ENCODE assay signal across 9 mouse cellular contexts in genomic region chr1:60778465-60779115, GRCm38 (mm10).
DNase-seq lines count a peak whose midpoint lies in the region; ATAC-seq and TF ChIP-seq lines count a peak whose summit lies in the region.
"Had no signal": no experiment of that assay in that cellular context is flagged by ENCODE, and none has a peak within 500 bp of the region (broad histone marks: within the 10 kb centered on the region; RNA-seq: fewer than 3 reads in every experiment).

No protein-coding gene starts in this region.

- H3K27ac ChIP-seq in kidney, embryonic 15.5 days, result peak overlapping the region; percentile 83
- peak overlapping the region; percentile 92 for H3K27ac ChIP-seq in gastrocnemius, adult 2 months
- H3K27ac ChIP-seq in midbrain, postnatal 0 days (ENCODE audit: low read depth, low read length), result no peak overlapping the region

- no peak overlapping the region for H3K4me3 ChIP-seq in kidney, embryonic 15.5 days (replicated peaks)
- peak overlapping the region; percentile 66 for H3K4me3 ChIP-seq in gastrocnemius, adult 2 months
- no peak overlapping the region for H3K4me3 ChIP-seq in midbrain, postnatal 0 days (ENCODE audit: low read depth, low read length)

- no peak for DNase-seq in kidney, adult 11 months
- peak; percentile 58 for DNase-seq in gastrocnemius, adult 2 months
- peak; percentile 19 for DNase-seq in heart, postnatal 25 days (ENCODE audit: low spot score)
- peak; percentile 29 for DNase-seq in lung, postnatal 25 days (ENCODE audit: low spot score)
- DNase-seq in left cerebral cortex, postnatal 25 days (ENCODE audit: low spot score in 2 of 2), result no peak
- DNase-seq in midbrain, postnatal 0 days (ENCODE audit: low spot score), result no peak
- no peak for DNase-seq in right cerebral cortex, postnatal 10 days (ENCODE audit: low spot score in 2 of 2)

- peak overlapping the region; percentile 23; the same call in 1 of the 2 replicates for H3K4me2 ChIP-seq in kidney, embryonic 15.5 days
- H3K4me2 ChIP-seq in midbrain, postnatal 0 days (ENCODE audit: low read depth, low read length, poor library complexity, severe bottlenecking), result no peak overlapping the region

- WGBS in kidney, embryonic 15.5 days, result 45% methylated on average over 8 of the region's 8 CpGs
- WGBS in midbrain, postnatal 0 days, result 70% methylated on average over 8 of the region's 8 CpGs

- ATAC-seq in kidney, embryonic 15.5 days (replicated peaks; ENCODE audit: low FRiP score), result peak; percentile 70; the same call in 1 of the 2 replicates
- ATAC-seq in midbrain, postnatal 0 days (ENCODE audit: low FRiP score), result no peak

- intact Hi-C loops in gastrocnemius, adult 2 months (cut with DNase I), result loop anchor here (2.0 to 5.0 kb wide), 2 partner anchors 36 to 79 kb away; no protein-coding TSS in a partner anchor
- intact Hi-C loops in heart, postnatal 25 days (cut with DNase I), result no loop called here
- intact Hi-C loops in left cerebral cortex, postnatal 25 days (cut with DNase I), result no loop called here

- H3K9ac ChIP-seq in kidney, embryonic 15.5 days, result no peak overlapping the region
- H3K9ac ChIP-seq in midbrain, postnatal 0 days (replicated peaks; ENCODE audit: low read length, poor library complexity, severe bottlenecking), result no peak overlapping the region

- H3K4me1 ChIP-seq in kidney, embryonic 15.5 days, result peaks cover 11% of the 10 kb centered on the region; the same call in 1 of the 2 replicates
- no peaks in the 10 kb centered on the region for H3K4me1 ChIP-seq in midbrain, postnatal 0 days (ENCODE audit: insufficient read depth, low read length)

- H3K36me3 ChIP-seq in kidney, embryonic 15.5 days, result no peaks in the 10 kb centered on the region
- no peaks in the 10 kb centered on the region for H3K36me3 ChIP-seq in midbrain, postnatal 0 days (ENCODE audit: insufficient read depth, low read length)
- H3K36me3 ChIP-seq: G1E had no signal

- H3K27me3 ChIP-seq in kidney, embryonic 15.5 days, result no peaks in the 10 kb centered on the region
- no peaks in the 10 kb centered on the region for H3K27me3 ChIP-seq in midbrain, postnatal 0 days (ENCODE audit: insufficient read depth, low read length)

- no peak; the same call in 1 of the 2 replicates for TF ChIP-seq CTCF in gastrocnemius, adult 2 months (IDR thresholded peaks at IDR 0.05)
- no peak for TF ChIP-seq CTCF in midbrain, postnatal 0 days (IDR thresholded peaks at IDR 0.05)

- no peaks in the 10 kb centered on the region for H3K9me3 ChIP-seq in kidney, embryonic 15.5 days (replicated peaks)
- H3K9me3 ChIP-seq in midbrain, postnatal 0 days (ENCODE audit: low read length), result no peaks in the 10 kb centered on the region
- H3K9me3 ChIP-seq: G1E had no signal

Comparison
In these comparisons a context has a peak if more than half of its experiments do, and no peak if none do; other contexts are left out.
1. DNase-seq: peak in gastrocnemius, adult 2 months (single experiment), heart, postnatal 25 days (single experiment) and lung, postnatal 25 days (single experiment); none in kidney, adult 11 months (single experiment), left cerebral cortex, postnatal 25 days (0 of 2), midbrain, postnatal 0 days (single experiment) and right cerebral cortex, postnatal 10 days (0 of 2).